Mouse (Mus musculus) midbrain, embryonic 14.5 days (tissue): ENCODE measurements around the gene Dcaf10. TPM values are rescaled to one million over a fixed set of nuclear protein-coding genes. Genes with fewer than 3 reads are reported as not detected.
"Not testable (repeated sequence)": the region's sequence is repeated elsewhere in the genome, so short reads cannot be mapped to it uniquely, and the experiment has no call there.

Experiments
- ATAC-seq: fragments of 200-750 bp; cut with Nextera tagmentation; 2 replicates; pipeline ENCODE4 v1.8.0; 2017; ENCODE audit warnings: moderate number of reproducible peaks, moderate library complexity; ENCODE audit not compliant: low FRiP score, low TSS enrichment
- DNase-seq: peaks from one replicate; pipeline ENCODE4 v3.0.0-alpha.2; 2015
- H3K27ac ChIP-seq: fragments of 300-500 bp; sonication (generic); replicated peaks from 2 replicates; pipeline ENCODE4 v1.5.1; 2014; ENCODE audit warnings: mild to moderate bottlenecking, low read depth, low read length, moderate library complexity
- H3K27me3 ChIP-seq: fragments of 300-500 bp; sonication (generic); 2 replicates; pipeline ENCODE4 v1.6.1; 2014; ENCODE audit warnings: low read length, control low read depth, mixed read lengths; ENCODE audit not compliant: control insufficient read depth, insufficient read depth
- H3K36me3 ChIP-seq: fragments of 300-500 bp; sonication (generic); 2 replicates; pipeline ENCODE4 v1.6.1; 2014; ENCODE audit warnings: low read length, control low read depth; ENCODE audit not compliant: control insufficient read depth, insufficient read depth
- H3K4me1 ChIP-seq: fragments of 300-500 bp; sonication (generic); 2 replicates; pipeline ENCODE4 v1.6.1; 2014; ENCODE audit warnings: mild to moderate bottlenecking, antibody characterized with exemption, low read length, control low read depth; ENCODE audit not compliant: control insufficient read depth, insufficient read depth
- H3K4me2 ChIP-seq: fragments of 300-500 bp; sonication (generic); 2 replicates; pipeline ENCODE4 v1.6.1; 2014; ENCODE audit warnings: mild to moderate bottlenecking, low read length, moderate library complexity
- H3K4me3 ChIP-seq: fragments of 300-500 bp; sonication (generic); replicated peaks from 2 replicates; pipeline ENCODE4 v1.5.1; 2014; ENCODE audit warnings: low read depth, low read length
- H3K9ac ChIP-seq: fragments of 300-500 bp; sonication (generic); replicated peaks from 2 replicates; pipeline ENCODE4 v1.6.1; 2014; ENCODE audit warnings: mild to moderate bottlenecking, low read length, moderate library complexity
- H3K9me3 ChIP-seq: fragments of 300-500 bp; sonication (generic); 2 replicates; pipeline ENCODE4 v1.6.1; 2016; ENCODE audit warnings: low read length, control low read depth, mixed read lengths; ENCODE audit not compliant: control insufficient read depth
- WGBS: fragments of 180-500 bp; shearing (Covaris S2); extraction: QIAGEN DNeasy Blood & Tissue Kit; methylation state at CpG from one replicate; pipeline ENCODE4 v1.1.7; 2014; 5-methylcytosine and 5-hydroxymethylcytosine counted together
- polyA plus RNA-seq: library from polyadenylated mRNA; unstranded; fragments of >200 nt; fragmentation: Nextera tagmentation; extraction: Ambion mirVana; gene quantifications from 2 replicates; pipeline ENCODE4 v1.2.1, GENCODE M21; 2014

Gene Dcaf10
- polyA plus RNA-seq, 1 experiment from 2014 or later = 14.6 TPM

DNA sequence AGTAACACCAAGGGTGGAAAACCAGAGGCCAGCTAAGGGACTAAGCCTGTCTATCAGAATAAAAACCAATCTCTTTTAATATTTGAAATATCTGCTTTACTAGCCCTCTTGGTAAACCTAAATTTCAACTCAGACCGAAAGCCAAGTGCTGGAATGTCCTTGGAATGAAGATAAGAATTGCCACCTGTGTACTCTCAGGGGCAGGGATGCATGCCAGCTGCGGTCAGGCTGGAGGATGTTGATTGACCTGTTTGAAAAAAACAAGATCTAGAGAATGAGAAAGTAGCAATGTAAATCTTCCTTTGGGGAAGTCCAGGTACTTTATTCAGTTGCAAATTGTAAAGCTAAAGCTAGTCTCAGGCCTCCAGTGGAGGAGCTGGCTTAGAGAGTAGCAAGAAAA lies 40.2 kb downstream of the Dcaf10 start:
- not testable (repeated sequence) for H3K27me3 ChIP-seq, H3K4me2 ChIP-seq, H3K36me3 ChIP-seq, DNase-seq, ATAC-seq, H3K9ac ChIP-seq, H3K27ac ChIP-seq, H3K4me1 ChIP-seq, H3K4me3 ChIP-seq, H3K9me3 ChIP-seq
- WGBS = 94% methylated on average over 2 of the region's 2 CpGs

DNA sequence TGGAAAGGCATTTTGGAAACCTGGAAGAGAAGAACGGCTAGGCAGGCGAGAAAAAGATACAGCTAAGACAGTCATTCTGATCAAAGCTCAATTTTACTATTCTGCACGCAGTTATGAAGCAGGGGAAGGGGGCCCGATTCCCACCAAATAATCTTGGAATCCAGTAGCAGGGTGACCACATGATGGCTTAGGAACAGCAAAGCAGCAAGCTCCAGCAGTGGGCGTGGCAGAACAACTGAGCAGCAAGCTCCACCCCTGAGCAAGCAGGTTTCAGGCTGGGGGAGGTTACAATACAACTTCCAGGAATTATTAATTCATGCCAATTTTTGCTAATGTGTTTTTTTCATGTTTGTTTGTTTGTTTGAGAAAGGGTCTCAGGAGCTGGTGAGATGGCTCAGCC lies 45.4 kb downstream of the Dcaf10 start:
- WGBS = 93% methylated on average over 5 of the region's 5 CpGs

DNA sequence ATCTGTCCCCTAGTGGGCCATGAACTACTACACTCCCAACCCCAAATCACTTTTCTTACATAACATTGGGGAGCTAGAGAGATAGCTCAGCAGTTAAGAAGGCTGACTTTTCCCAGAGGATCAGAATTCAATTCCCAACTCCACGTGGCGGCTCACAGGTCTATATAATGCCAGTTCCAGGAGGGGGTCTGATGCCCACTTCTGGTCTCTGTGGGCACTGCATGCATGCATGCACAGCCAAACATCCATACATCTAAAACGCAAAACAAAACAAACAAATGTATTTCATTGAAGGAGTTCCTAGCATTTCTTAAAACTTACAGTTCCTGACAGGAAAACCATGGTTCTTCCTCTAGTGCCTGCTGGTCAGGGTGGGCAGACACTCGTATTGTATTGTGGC lies 50.2 kb downstream of the Dcaf10 start:
- 81% methylated on average over 4 of the region's 4 CpGs for WGBS
- no peak overlapping the region for H3K4me2 ChIP-seq
- H3K4me1 ChIP-seq = no peaks in the 10 kb centered on the region
- H3K9me3 ChIP-seq = no peaks in the 10 kb centered on the region
- DNase-seq = no peak
- H3K27ac ChIP-seq = no peak overlapping the region
- H3K4me3 ChIP-seq = no peak overlapping the region
- no peak for ATAC-seq
- H3K36me3 ChIP-seq = peaks cover 1% of the 10 kb centered on the region; the same call in 1 of the 2 replicates
- H3K9ac ChIP-seq = no peak overlapping the region
- H3K27me3 ChIP-seq = no peaks in the 10 kb centered on the region

More for the DNA sequence above, 45.4 kb downstream of the Dcaf10 start:
- ATAC-seq, H3K4me1 ChIP-seq, H3K27ac ChIP-seq, H3K36me3 ChIP-seq, H3K9ac ChIP-seq, H3K4me3 ChIP-seq, H3K4me2 ChIP-seq, H3K9me3 ChIP-seq, H3K27me3 ChIP-seq, DNase-seq: not testable (repeated sequence)

DNA sequence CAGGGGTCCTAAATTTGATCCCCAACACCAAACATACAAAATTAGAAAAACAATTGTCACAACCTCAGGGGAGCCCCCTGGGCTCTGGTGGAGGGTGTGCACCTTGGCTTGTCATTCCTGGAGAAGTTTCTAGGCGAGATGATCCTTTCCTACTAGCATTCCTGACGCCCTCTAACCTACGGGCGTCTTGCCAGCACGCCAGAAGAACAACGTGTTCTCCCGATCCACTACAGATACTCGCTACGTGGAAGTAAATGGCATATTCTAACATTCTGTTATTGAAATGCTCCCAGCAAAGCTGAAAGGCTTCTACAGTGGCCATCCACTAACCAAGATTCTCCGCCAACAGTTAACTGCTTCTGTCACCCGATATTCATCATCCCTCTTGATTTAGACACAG lies 50.7 kb downstream of the Dcaf10 start:
- 78% methylated on average over 11 of the region's 11 CpGs for WGBS
- Histone ChIP-seq H3K4me1 (no peaks in the 10 kb centered on the region), H3K27ac (no peak overlapping the region), H3K4me2 (no peak overlapping the region), H3K27me3 (no peaks in the 10 kb centered on the region), H3K36me3 (peaks cover 5% of the 10 kb centered on the region; the same call in 1 of the 2 replicates), H3K9me3 (no peaks in the 10 kb centered on the region), H3K4me3 (no peak overlapping the region), H3K9ac (no peak overlapping the region)
- ATAC-seq = no peak
- DNase-seq = no peak

DNA sequence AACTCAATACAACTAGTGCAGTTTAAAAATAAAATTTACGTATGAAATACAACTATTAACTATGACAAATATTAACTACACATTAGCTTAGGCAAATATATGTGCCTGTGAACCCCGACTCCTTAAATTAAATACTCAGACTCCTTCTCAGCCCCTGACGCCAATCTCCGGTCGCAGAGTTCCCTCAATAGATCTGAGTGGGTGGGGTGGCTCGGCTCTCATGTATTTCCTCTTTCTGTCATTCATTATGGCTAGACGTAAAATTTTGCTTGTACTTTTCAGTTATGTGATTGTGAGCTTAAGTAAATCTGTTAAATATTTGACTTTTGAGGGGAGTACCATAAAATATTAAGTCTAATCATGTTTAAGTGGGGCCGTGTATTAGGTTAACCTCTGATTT lies 51.1 kb downstream of the Dcaf10 start:
- WGBS = 80% methylated on average over 8 of the region's 8 CpGs
- DNase-seq (no peak), ATAC-seq (no peak)
- H3K4me1 ChIP-seq = no peaks in the 10 kb centered on the region
- H3K9ac ChIP-seq = no peak overlapping the region
- H3K27ac ChIP-seq = no peak overlapping the region
- H3K36me3 ChIP-seq = peaks cover 9% of the 10 kb centered on the region
- no peaks in the 10 kb centered on the region for H3K27me3 ChIP-seq
- H3K4me3 ChIP-seq = no peak overlapping the region
- H3K4me2 ChIP-seq = no peak overlapping the region
- no peaks in the 10 kb centered on the region for H3K9me3 ChIP-seq

DNA sequence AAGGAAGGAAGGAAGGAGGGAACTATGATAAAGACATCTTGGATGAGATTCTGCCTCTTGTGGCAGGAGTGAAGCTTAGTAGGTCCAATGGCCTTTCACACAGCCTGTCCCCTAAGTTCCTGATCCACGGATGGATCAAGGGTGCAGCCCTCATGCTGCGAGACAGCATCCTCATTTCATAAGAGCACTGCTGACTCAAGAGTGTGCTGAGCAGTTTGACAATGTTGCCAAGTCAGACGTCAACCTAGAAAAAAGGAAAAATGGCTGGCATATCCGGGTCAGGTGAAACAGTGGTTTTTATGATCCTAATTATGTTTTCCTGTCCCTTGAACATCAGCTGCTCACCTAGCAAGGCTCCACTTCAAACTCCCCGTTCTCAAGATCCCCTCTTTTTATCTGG lies 51.8 kb downstream of the Dcaf10 start:
- H3K9ac ChIP-seq = no peak overlapping the region
- H3K27ac ChIP-seq = no peak overlapping the region
- no peaks in the 10 kb centered on the region for H3K4me1 ChIP-seq
- H3K27me3 ChIP-seq = no peaks in the 10 kb centered on the region
- H3K9me3 ChIP-seq = no peaks in the 10 kb centered on the region
- ATAC-seq = no peak
- peaks cover 14% of the 10 kb centered on the region for H3K36me3 ChIP-seq
- DNase-seq = no peak
- no peak overlapping the region for H3K4me3 ChIP-seq
- WGBS = 85% methylated on average over 5 of the region's 5 CpGs
- no peak overlapping the region for H3K4me2 ChIP-seq

DNA sequence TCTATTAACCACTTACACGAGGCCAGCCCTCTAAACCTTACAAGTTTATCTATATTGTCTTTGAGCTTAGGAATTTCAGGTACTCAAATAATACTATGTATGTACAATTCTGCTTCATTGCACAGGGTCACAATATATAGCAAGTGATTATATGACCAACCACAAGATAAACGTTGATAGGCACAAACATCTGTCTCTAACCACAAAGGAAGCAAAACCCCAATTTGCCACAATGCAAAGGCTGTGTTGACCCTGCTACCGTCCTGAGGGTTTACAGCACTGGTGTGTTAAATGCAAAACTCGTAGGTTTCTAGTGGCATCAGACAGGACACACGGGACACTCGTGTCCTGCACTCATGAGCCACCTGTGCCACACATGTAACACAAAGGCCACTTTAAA lies 54.3 kb downstream of the Dcaf10 start:
- H3K36me3 ChIP-seq = peaks cover 32% of the 10 kb centered on the region
- H3K27ac ChIP-seq, H3K4me1 ChIP-seq, H3K9ac ChIP-seq, H3K27me3 ChIP-seq, H3K4me2 ChIP-seq, DNase-seq, H3K4me3 ChIP-seq, ATAC-seq, H3K9me3 ChIP-seq: not testable (repeated sequence)
- 91% methylated on average over 6 of the region's 6 CpGs for WGBS

DNA sequence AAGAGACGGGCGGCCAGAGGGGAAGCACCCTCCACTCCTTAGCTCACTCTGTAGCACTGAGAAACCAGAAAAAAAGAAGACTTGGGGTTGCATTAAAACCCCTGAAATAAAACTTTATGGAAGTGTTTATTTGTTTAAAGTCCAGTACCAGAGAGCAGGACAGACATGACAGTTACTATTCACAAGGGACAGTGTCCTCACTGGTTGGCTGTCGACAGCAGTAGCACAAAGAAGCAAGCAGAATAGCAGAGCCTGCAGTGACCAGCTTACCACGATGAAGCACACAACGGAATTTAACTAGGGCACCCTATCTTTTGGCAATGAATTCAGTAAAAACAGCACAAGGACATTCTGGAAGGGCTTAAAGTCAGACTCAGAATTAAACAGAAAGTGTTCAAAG lies 56.4 kb downstream of the Dcaf10 start:
- H3K9ac ChIP-seq, H3K4me3 ChIP-seq, H3K27ac ChIP-seq, H3K9me3 ChIP-seq, H3K4me2 ChIP-seq, H3K4me1 ChIP-seq, H3K27me3 ChIP-seq, ATAC-seq, DNase-seq: not testable (repeated sequence)
- WGBS = 88% methylated on average over 5 of the region's 5 CpGs
- H3K36me3 ChIP-seq = peaks cover 50% of the 10 kb centered on the region

DNA sequence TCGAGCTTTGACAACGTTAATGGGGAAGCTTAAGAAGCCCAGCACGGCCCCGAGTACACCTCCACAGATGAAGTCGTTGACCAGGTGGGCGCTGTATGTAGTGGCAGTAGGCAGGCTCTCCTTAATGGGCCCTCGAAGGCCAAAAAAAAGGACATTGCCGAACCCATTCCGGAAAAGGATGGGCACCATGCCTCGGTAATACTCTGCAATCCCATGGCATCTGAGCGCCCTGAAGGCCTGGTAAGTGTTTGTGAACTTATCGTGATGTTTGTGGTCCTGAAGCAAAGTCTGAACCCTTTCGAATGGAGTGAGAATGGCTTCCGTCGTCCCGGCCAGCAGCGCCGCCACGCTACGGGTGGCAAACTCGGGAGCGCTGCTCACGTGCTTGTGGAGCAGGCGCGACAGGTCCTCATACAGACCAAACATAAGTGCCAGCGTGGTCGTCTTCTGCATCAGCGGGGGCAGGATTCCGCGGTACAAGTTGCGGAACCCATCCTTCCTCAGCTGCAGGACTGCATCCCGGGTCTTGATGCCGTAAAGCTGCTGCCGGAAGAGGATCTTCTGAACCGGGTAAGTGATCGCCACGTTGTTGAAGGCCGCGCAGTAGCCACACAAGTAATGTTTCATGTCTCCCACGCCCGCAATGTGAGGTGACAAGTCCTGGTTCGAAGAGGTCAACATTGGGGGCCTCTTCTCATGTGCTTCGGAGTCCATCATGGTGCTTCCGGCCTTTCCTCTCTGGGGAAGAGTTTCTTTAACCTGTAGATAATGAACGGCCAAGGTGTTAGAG lies 57.7 kb downstream of the Dcaf10 start:
- Histone ChIP-seq H3K9ac (no peak overlapping the region), H3K4me1 (no peaks in the 10 kb centered on the region), H3K36me3 (peaks cover 63% of the 10 kb centered on the region), H3K27me3 (no peaks in the 10 kb centered on the region), H3K9me3 (no peaks in the 10 kb centered on the region), H3K4me3 (no peak overlapping the region), H3K27ac (no peak overlapping the region), H3K4me2 (no peak overlapping the region)
- ATAC-seq = no peak
- WGBS = 96% methylated on average over 45 of the region's 45 CpGs
- DNase-seq = no peak
